In the genomic region with DNA sequence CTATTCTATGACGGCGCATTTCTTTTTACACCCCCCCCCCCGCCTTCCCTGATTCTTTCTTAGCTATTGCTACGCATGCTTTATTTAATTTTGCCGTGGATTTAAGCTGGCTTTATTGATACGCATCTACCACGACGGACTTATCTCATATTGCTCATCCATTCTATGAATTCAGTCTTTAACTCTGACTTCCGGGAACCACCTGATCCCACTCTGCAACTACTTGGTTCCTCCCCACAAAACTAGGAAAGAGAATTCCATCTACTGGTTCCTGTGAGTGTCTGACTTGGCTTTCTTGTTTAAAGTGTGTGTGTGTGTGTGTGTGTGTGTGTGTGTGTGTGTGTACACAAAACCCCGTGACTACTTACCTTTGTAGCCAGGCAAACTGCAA, we compare ENCODE assay signal across 8 mouse cellular contexts. TPM values are rescaled to one million over a fixed set of nuclear protein-coding genes. Genes with fewer than 3 reads are reported as not detected.
DNase-seq lines count a peak whose midpoint lies in the region; ATAC-seq and TF ChIP-seq lines count a peak whose summit lies in the region.

No protein-coding gene starts in this region.

- WGBS in heart, adult 2 months: 24% methylated on average over 10 of the region's 10 CpGs
- WGBS in thymus, adult 2 months: 46% methylated on average over 10 of the region's 10 CpGs
- WGBS in liver, embryonic 14.5 days (ENCODE audit: insufficient replicate concordance): 18% methylated on average over 10 of the region's 10 CpGs

- H3K36me3 ChIP-seq in heart, adult 2 months (ENCODE audit: control insufficient read depth, insufficient read depth, low read length): no peaks in the 10 kb centered on the region
- peaks cover 15% of the 10 kb centered on the region for H3K36me3 ChIP-seq in thymus, adult 2 months (ENCODE audit: control insufficient read depth, insufficient read depth, low read length)
- H3K36me3 ChIP-seq in liver, embryonic 14.5 days (replicated peaks; ENCODE audit: control insufficient read depth, insufficient read depth, low read depth): peaks cover 24% of the 10 kb centered on the region

- no peak for DNase-seq in heart, adult 2 months
- DNase-seq in heart, postnatal 14 days: no peak
- DNase-seq in thymus, adult 2 months: no peak
- no peak for DNase-seq in thymus, postnatal 36 days
- no peak for DNase-seq in liver, embryonic 14.5 days (ENCODE audit: low read depth in 3 of 3, low spot score in 3 of 3)
- no peak for DNase-seq in urinary bladder, postnatal 36 days (ENCODE audit: low spot score in 2 of 2)
- no peak for DNase-seq in yolk sac, embryonic 10.5 days (ENCODE audit: low spot score)
- no peak for DNase-seq in right cerebral cortex, adult 2 months (ENCODE audit: low spot score in 2 of 2)

- TF ChIP-seq EP300 in heart, adult 2 months (IDR thresholded peaks at IDR 0.05; ENCODE audit: insufficient read depth, low read depth, low read length): no peak
- TF ChIP-seq EP300 in liver, embryonic 14.5 days (IDR thresholded peaks at IDR 0.05; ENCODE audit: low read depth): no peak

- TF ChIP-seq CTCF in heart, adult 2 months (IDR thresholded peaks at IDR 0.05): no peak
- TF ChIP-seq CTCF in thymus, adult 2 months (IDR thresholded peaks at IDR 0.05; ENCODE audit: borderline replicate concordance, control insufficient read depth, extremely low read depth, insufficient read depth, low read length, poor library complexity): no peak
- TF ChIP-seq CTCF in liver, embryonic 14.5 days (IDR thresholded peaks at IDR 0.05; ENCODE audit: low read depth): no peak

- no peaks in the 10 kb centered on the region for H3K27me3 ChIP-seq in heart, adult 2 months (ENCODE audit: control insufficient read depth, insufficient read depth, low read length)
- H3K27me3 ChIP-seq in thymus, adult 2 months (ENCODE audit: control insufficient read depth, insufficient read depth, low read length): no peaks in the 10 kb centered on the region
- H3K27me3 ChIP-seq in liver, embryonic 14.5 days (ENCODE audit: control insufficient read depth, insufficient read depth, low read length): no peaks in the 10 kb centered on the region

- no peak for TF ChIP-seq POLR2A in heart, adult 2 months (IDR thresholded peaks at IDR 0.05; ENCODE audit: insufficient read depth, low read depth, low read length)
- TF ChIP-seq POLR2A in thymus, adult 2 months (IDR thresholded peaks at IDR 0.05; ENCODE audit: control insufficient read depth, extremely low read depth, insufficient read depth, low read length, poor library complexity): no peak

- no peaks in the 10 kb centered on the region for H3K79me2 ChIP-seq in heart, adult 2 months (replicated peaks; ENCODE audit: control insufficient read depth, insufficient read depth, low read length)

- no peak for ATAC-seq in liver, embryonic 14.5 days (ENCODE audit: insufficient read depth)

- peak overlapping the region; percentile 60 for H3K4me3 ChIP-seq in heart, adult 2 months
- H3K4me3 ChIP-seq in thymus, adult 2 months (ENCODE audit: control insufficient read depth, insufficient read depth, low read length): peak overlapping the region; percentile 55
- H3K4me3 ChIP-seq in liver, embryonic 14.5 days (ENCODE audit: insufficient read depth in 1 of 2, low read depth in 2 of 2, low read length in 2 of 2): peak overlapping the region; percentile 40 to 60; a peak in 3 of 4 replicates

- intact Hi-C loops in heart, adult 2 months (cut with DNase I): loop anchor here (5.0 kb wide), 1 partner anchor 99 kb away; no protein-coding TSS in a partner anchor
- intact Hi-C loops in heart, postnatal 14 days (cut with DNase I): loop anchor here (1.0 kb wide), 1 partner anchor 101 kb away; no protein-coding TSS in a partner anchor

- peaks cover 1% of the 10 kb centered on the region; the same call in 1 of the 2 replicates for H3K4me1 ChIP-seq in heart, adult 2 months (ENCODE audit: control insufficient read depth, insufficient read depth, low read length)
- peaks cover 11% of the 10 kb centered on the region; the same call in 1 of the 2 replicates for H3K4me1 ChIP-seq in thymus, adult 2 months (replicated peaks; ENCODE audit: control insufficient read depth, insufficient read depth, low read length)
- peaks cover 49 to 53% of the 10 kb centered on the region in 2 experiments for H3K4me1 ChIP-seq in liver, embryonic 14.5 days (replicated peaks; ENCODE audit: control insufficient read depth in 2 of 2, insufficient read depth in 2 of 2, low read length in 1 of 2)

- H3K4me2 ChIP-seq in liver, embryonic 14.5 days (ENCODE audit: low read depth): peak overlapping the region; percentile 94

- H3K9ac ChIP-seq in heart, adult 2 months (ENCODE audit: low read depth, low read length): peak overlapping the region; percentile 85; the same call in 1 of the 2 replicates
- H3K9ac ChIP-seq in liver, embryonic 14.5 days (replicated peaks): no peak overlapping the region

- H3K27ac ChIP-seq in heart, adult 2 months: peak overlapping the region; percentile 59
- H3K27ac ChIP-seq in thymus, adult 2 months (ENCODE audit: control insufficient read depth, insufficient read depth, low read length): no peak overlapping the region
- peak overlapping the region; percentile 11; the same call in 1 of the 2 replicates for H3K27ac ChIP-seq in liver, embryonic 14.5 days

- no peaks in the 10 kb centered on the region for H3K9me3 ChIP-seq in liver, embryonic 14.5 days (ENCODE audit: control insufficient read depth, low read length)

RNA-seq across cellular contexts. Expression of gene Pnma1, which starts 0.3 kb away (rescaled TPM):
- total RNA-seq in heart, adult 2 months (2021): under 1 TPM; 0.10 to 0.20 TPM
- polyA plus RNA-seq in heart, adult 2 months (2012; rRNA removed): 0.04 and 0.06 TPM in 2 replicates
- under 1 TPM; 0.17 to 0.31 TPM for total RNA-seq in heart, postnatal 14 days (2021)
- 0.24 and 0.28 TPM in 2 replicates for polyA plus RNA-seq in thymus, adult 2 months (2012; rRNA removed)
- polyA plus RNA-seq in liver, embryonic 14.5 days (2012; rRNA removed): 0.09 and 0.10 TPM in 2 replicates
- polyA plus RNA-seq in liver, embryonic 14.5 days (2014; fragmentation: Nextera tagmentation; extraction: Ambion mirVana): 0.05 and 0.11 TPM in 2 replicates

RNA-seq across cellular contexts. Expression of gene Dnal1, which starts 34.5 kb away (rescaled TPM):
- 1 to 10 TPM; 6.9 to 7.9 TPM for total RNA-seq in heart, adult 2 months (2021)
- 3.4 and 5.4 TPM in 2 replicates for polyA plus RNA-seq in heart, adult 2 months (2012; rRNA removed)
- 10 to 100 TPM in 1 of 2 experiments, 1 to 10 TPM in 1; 9.4 to 10.5 TPM for total RNA-seq in heart, postnatal 14 days (2021)
- 2.2 and 3.0 TPM in 2 replicates for polyA plus RNA-seq in thymus, adult 2 months (2012; rRNA removed)
- 0.39 and 0.44 TPM in 2 replicates for polyA plus RNA-seq in liver, embryonic 14.5 days (2012; rRNA removed)
- polyA plus RNA-seq in liver, embryonic 14.5 days (2014; fragmentation: Nextera tagmentation; extraction: Ambion mirVana): 0.04 and 0.15 TPM in 2 replicates

RNA-seq across cellular contexts. Expression of gene Acot6, which starts 48.2 kb away (rescaled TPM):
- total RNA-seq in heart, adult 2 months (2021): 1 to 10 TPM; 2.2 TPM
- polyA plus RNA-seq in heart, adult 2 months (2012; rRNA removed): 1.5 and 2.6 TPM in 2 replicates
- total RNA-seq in heart, postnatal 14 days (2021): 1 to 10 TPM; 2.4 to 3.1 TPM
- polyA plus RNA-seq in thymus, adult 2 months (2012; rRNA removed): 1.5 and 1.6 TPM in 2 replicates
- 0.87 and 1.0 TPM in 2 replicates for polyA plus RNA-seq in liver, embryonic 14.5 days (2012; rRNA removed)
- 0.48 and 0.77 TPM in 2 replicates for polyA plus RNA-seq in liver, embryonic 14.5 days (2014; fragmentation: Nextera tagmentation; extraction: Ambion mirVana)
